Mouse (Mus musculus) kidney, adult 18-20 months (tissue): ENCODE results near the gene Ptpdc1.
A peak's percentile ranks its signal among the peaks of the same experiment; 100 is the strongest.

Experiments
- DNase-seq: peaks from one replicate; pipeline ENCODE4 v3.0.0; 2021

The Ptpdc1 gene

GRCm38 (mm10) chr13:48545476-48546281 is 79.8 kb downstream of the Ptpdc1 start:
- DNase-seq: peak; percentile 95

GRCm38 (mm10) chr13:48544867-48545266 is 80.6 kb downstream of the Ptpdc1 start:
- no peak for DNase-seq

- no peak for DNase-seq
Observed at GRCm38 (mm10) chr13:48544391-48544790, 81.1 kb downstream of the Ptpdc1 start.

- no peak for DNase-seq
Observed at GRCm38 (mm10) chr13:48540488-48540887, 85.0 kb downstream of the Ptpdc1 start.

- no peak for DNase-seq
Observed at GRCm38 (mm10) chr13:48533441-48533840, 92.0 kb downstream of the Ptpdc1 start.

- DNase-seq: no peak
Observed at GRCm38 (mm10) chr13:48531448-48531847, 94.0 kb downstream of the Ptpdc1 start.

- DNase-seq: peak; percentile 37
Observed at GRCm38 (mm10) chr13:48530685-48531084, 94.8 kb downstream of the Ptpdc1 start.

- DNase-seq: no peak
Observed at GRCm38 (mm10) chr13:48529028-48529427, 96.4 kb downstream of the Ptpdc1 start.

GRCm38 (mm10) chr13:48528123-48528871 is 97.2 kb downstream of the Ptpdc1 start:
- peak; percentile 55 for DNase-seq
